Mouse (Mus musculus): ENCODE data around the gene Nphs2. TPM values are rescaled to one million over a fixed set of nuclear protein-coding genes. Genes with fewer than 3 reads are reported as not detected.
A peak's percentile ranks its signal among the peaks of the same experiment; 100 is the strongest.
"Not testable (repeated sequence)": the region's sequence is repeated elsewhere in the genome, so short reads cannot be mapped to it uniquely, and the experiment has no call there.

The Nphs2 gene
- polyA plus RNA-seq, 1 experiment from 2014 or later: 0.15 TPM

DNA sequence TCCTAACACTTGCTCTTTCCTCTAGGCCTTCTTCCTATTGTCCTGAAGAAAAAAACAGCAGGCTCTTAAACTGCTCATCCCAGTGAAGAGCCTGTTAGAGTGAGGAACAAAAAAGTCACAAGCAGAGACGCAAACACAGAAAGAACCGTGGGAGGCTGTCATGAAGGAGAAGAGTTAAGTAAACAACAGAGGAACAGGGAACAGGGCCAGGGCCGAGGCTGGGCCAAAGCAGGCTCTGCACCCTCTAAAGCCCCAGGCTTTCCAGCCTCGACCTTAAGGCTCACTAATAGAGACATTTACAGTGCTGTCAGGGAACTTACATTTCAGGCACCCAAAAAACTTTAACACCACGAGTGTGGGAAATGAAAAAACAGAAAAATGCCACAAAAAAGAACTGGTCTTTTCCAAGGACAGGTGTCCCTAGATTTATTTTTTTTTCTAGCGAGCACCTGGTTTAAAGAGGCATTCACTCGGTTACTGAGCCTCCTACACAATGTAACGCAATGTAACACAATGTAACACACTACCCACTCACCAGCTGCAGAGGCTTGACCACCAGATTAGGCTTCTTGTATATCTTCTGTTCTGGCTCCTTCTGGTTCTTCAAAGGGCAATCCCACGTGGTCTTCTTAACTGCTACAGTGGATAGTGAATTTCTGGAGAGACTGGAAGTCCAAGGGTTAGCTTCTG lies 25.5 kb upstream of the Nphs2 start:
- H3K4me2 ChIP-seq: no peak overlapping the region
- H3K9ac ChIP-seq (ENCODE audit: low read length): no peak overlapping the region
- no peak for ATAC-seq (ENCODE audit: low FRiP score)
- DNase-seq (ENCODE audit: low spot score, missing footprints): no peak
- 40% methylated on average over 9 of the region's 9 CpGs for WGBS
- no peaks in the 10 kb centered on the region for H3K27me3 ChIP-seq (ENCODE audit: control insufficient read depth, insufficient read depth, low read length)
- no peaks in the 10 kb centered on the region for H3K4me1 ChIP-seq (ENCODE audit: control insufficient read depth, insufficient read depth, low read length)
- H3K4me3 ChIP-seq (ENCODE audit: low read depth, low read length): no peak overlapping the region
- no peaks in the 10 kb centered on the region for H3K9me3 ChIP-seq (ENCODE audit: control insufficient read depth, low read length)
- no peak overlapping the region for H3K27ac ChIP-seq (ENCODE audit: low read depth, low read length)
- no peaks in the 10 kb centered on the region for H3K36me3 ChIP-seq (ENCODE audit: control insufficient read depth, insufficient read depth, low read length)

DNA sequence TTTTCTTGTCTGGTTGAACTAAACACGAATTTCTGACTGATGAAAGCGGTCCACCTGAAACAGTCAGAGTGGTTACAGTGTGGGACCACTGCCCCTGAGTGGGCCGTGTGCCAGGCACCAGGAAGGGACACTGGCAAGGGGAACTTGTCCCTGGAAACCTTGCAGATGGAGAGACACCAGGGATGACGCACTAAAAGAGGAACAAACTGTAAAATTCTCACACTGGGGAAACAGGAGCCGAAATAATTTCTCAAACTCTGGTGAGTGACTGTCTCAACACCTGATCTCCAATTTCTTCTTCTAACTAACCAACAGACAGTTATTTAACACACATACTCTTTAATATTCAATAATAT lies 25.0 kb upstream of the Nphs2 start:
- H3K9ac ChIP-seq (ENCODE audit: low read length): no peak overlapping the region
- 86% methylated on average over 5 of the region's 5 CpGs for WGBS
- H3K4me1 ChIP-seq (ENCODE audit: control insufficient read depth, insufficient read depth, low read length): no peaks in the 10 kb centered on the region
- no peak overlapping the region for H3K27ac ChIP-seq (ENCODE audit: low read depth, low read length)
- H3K4me2 ChIP-seq: no peak overlapping the region
- no peaks in the 10 kb centered on the region for H3K36me3 ChIP-seq (ENCODE audit: control insufficient read depth, insufficient read depth, low read length)
- DNase-seq (ENCODE audit: low spot score, missing footprints) (no peak), ATAC-seq (ENCODE audit: low FRiP score) (no peak)
- H3K4me3 ChIP-seq (ENCODE audit: low read depth, low read length): no peak overlapping the region
- H3K9me3 ChIP-seq (ENCODE audit: control insufficient read depth, low read length): no peaks in the 10 kb centered on the region
- no peaks in the 10 kb centered on the region for H3K27me3 ChIP-seq (ENCODE audit: control insufficient read depth, insufficient read depth, low read length)

DNA sequence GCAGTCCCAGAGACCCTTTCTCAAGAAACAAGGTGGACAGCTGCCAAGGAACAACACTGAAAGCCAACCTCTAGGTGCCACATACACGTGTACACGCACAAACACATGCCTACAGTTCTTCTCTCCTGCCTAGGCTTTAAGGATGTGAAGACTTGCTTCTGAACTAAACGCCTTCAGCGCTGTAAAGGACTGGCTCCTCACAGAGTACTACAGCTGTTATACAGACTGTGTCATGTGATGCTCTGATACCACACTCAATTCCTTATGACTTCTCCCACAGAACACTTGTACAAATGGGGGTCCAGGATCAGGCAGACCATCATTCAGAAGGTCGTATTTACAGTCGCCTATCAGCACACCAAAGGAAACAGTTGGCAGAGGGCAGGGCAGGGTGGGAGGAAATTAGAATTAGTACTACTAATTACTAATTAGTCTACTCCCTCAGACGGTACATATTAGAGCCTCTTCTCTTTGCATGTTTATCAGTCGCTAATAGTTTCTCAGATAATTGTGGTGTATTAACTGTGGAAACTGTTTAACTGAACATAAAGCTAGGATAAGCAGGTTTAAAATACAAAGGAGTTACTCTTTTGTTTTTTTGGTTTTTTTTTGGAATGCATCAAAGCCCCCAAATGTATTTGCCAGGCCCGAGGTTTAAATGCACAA lies 21.8 kb upstream of the Nphs2 start:
- no peaks in the 10 kb centered on the region for H3K36me3 ChIP-seq (ENCODE audit: control insufficient read depth, insufficient read depth, low read length)
- no peak for ATAC-seq (ENCODE audit: low FRiP score)

DNA sequence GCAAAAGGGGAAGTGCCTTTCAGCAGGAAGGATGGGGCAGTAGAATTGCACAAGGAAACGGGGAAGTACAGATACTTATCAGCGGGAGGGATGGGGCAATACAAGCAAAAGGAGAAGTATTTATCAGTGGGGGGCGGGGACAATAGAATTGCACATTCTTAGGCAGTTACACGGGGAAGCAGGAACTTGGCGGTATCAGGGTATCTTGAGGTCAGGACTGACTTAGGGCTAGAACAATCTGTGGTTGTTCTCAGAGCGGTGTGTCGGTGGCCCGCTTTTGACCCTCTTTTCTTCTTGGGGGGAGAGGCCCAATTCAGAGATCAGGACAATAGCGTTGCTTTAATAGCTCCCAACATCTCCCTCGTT lies 21.3 kb upstream of the Nphs2 start:
- H3K27me3 ChIP-seq (ENCODE audit: control insufficient read depth, insufficient read depth, low read length); ATAC-seq (ENCODE audit: low FRiP score); H3K27ac ChIP-seq (ENCODE audit: low read depth, low read length); DNase-seq (ENCODE audit: low spot score, missing footprints); H3K4me1 ChIP-seq (ENCODE audit: control insufficient read depth, insufficient read depth, low read length); H3K36me3 ChIP-seq (ENCODE audit: control insufficient read depth, insufficient read depth, low read length); H3K4me3 ChIP-seq (ENCODE audit: low read depth, low read length); H3K4me2 ChIP-seq; H3K9me3 ChIP-seq (ENCODE audit: control insufficient read depth, low read length); H3K9ac ChIP-seq (ENCODE audit: low read length): not testable (repeated sequence)
- 79% methylated on average over 9 of the region's 10 CpGs for WGBS

More for the DNA sequence above, 21.8 kb upstream of the Nphs2 start:
- Histone ChIP-seq H3K4me3 (ENCODE audit: low read depth, low read length) (no peak overlapping the region), H3K4me1 (ENCODE audit: control insufficient read depth, insufficient read depth, low read length) (no peaks in the 10 kb centered on the region), H3K27me3 (ENCODE audit: control insufficient read depth, insufficient read depth, low read length) (no peaks in the 10 kb centered on the region), H3K9me3 (ENCODE audit: control insufficient read depth, low read length) (no peaks in the 10 kb centered on the region), H3K27ac (ENCODE audit: low read depth, low read length) (no peak overlapping the region), H3K9ac (ENCODE audit: low read length) (no peak overlapping the region), H3K4me2 (no peak overlapping the region)
- no peak for DNase-seq (ENCODE audit: low spot score, missing footprints)
- 90% methylated on average over 9 of the region's 9 CpGs for whole genome bisulfite sequencing

DNA sequence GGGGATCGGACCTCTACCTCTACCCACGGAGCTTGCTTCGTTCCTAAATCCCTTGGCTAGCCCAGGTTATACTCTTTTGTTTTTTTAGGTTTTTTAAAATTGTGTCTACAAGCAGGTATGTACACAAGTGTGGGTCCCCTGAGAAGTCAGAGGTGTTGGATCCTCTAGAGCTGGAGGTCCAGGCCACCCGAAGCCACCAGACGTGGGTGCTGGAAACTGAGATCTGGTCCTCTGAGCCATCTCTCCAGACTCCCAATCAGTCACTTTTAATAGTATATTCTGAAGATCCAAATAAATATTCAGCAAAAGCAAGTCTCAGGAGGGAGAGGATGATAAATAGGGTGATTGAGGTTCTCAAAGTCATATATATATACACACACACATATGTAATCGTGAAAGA lies 20.5 kb upstream of the Nphs2 start:
- no peaks in the 10 kb centered on the region for H3K4me1 ChIP-seq (ENCODE audit: control insufficient read depth, insufficient read depth, low read length)
- no peak overlapping the region for H3K27ac ChIP-seq (ENCODE audit: low read depth, low read length)
- H3K4me3 ChIP-seq (ENCODE audit: low read depth, low read length): no peak overlapping the region
- ATAC-seq (ENCODE audit: low FRiP score): no peak
- H3K9me3 ChIP-seq (ENCODE audit: control insufficient read depth, low read length): no peaks in the 10 kb centered on the region
- no peak overlapping the region for H3K9ac ChIP-seq (ENCODE audit: low read length)
- no peaks in the 10 kb centered on the region for H3K27me3 ChIP-seq (ENCODE audit: control insufficient read depth, insufficient read depth, low read length)
- no peaks in the 10 kb centered on the region for H3K36me3 ChIP-seq (ENCODE audit: control insufficient read depth, insufficient read depth, low read length)
- 96% methylated on average over 6 of the region's 6 CpGs for WGBS
- peak; percentile 62 for DNase-seq (ENCODE audit: low spot score, missing footprints)
- no peak overlapping the region for H3K4me2 ChIP-seq

DNA sequence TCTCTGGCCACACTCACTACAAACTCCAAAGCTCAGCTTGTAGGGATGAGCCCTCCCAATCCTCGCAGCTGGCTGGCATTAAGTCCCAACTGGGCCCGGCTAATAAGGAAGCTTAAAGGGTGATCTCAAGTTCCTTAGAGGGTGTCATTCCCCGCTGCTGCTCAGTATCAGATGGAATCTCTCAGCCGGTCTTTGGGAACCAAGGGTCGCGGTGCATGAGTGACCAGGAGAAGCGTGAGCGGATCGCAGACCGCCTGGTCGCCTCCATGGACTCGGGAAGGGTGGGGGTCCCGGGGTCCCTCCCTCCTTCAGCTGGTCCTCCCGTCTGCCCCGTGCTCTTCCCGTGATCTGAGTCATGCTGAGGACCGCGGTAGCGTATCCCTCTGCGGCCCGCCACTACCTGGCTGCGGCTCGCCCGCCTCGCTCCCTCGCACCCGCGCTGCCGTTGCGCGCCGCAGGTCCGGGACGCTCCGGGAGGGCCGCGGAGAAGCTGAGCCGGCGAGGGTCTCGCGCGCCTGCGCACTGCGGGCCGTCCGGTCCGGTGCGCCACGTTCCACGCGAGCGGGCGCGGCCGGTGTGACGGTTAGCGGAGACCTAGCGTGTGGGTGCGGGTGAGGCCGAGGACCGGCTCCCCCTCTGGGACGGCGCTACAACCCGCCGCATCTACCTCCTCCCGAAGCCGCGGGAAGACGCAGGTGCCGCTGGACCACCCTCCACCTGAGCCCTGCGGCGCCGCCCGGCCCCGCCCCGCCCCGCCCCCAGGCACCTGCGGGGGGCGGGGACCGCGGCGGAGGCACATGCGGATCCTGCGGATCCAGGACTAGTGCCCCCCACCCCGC lies 7.4 kb upstream of the Nphs2 start, which contains the start of gene Tdrd5:
Tdrd5 (minus strand) TSS at position 754 of the 839 bp plus-strand sequence.
- H3K9me3 ChIP-seq (ENCODE audit: control insufficient read depth, low read length): no peaks in the 10 kb centered on the region
- peak within 1 kb of the TSS; percentile 53 for H3K9ac ChIP-seq (ENCODE audit: low read length)
- H3K27ac ChIP-seq (ENCODE audit: low read depth, low read length): no peak within 1 kb of the TSS
- H3K36me3 ChIP-seq (ENCODE audit: control insufficient read depth, insufficient read depth, low read length): no peaks in the 10 kb centered on the region
- peak within 1 kb of the TSS; percentile 69 for H3K4me3 ChIP-seq (ENCODE audit: low read depth, low read length)
- peak; percentile 84 for ATAC-seq (ENCODE audit: low FRiP score)
- under 1% methylated on average over 76 of the region's 85 CpGs for WGBS
- peak; percentile 95 for DNase-seq (ENCODE audit: low spot score, missing footprints)
- peaks cover 37% of the 10 kb centered on the region for H3K27me3 ChIP-seq (ENCODE audit: control insufficient read depth, insufficient read depth, low read length)
- peak within 1 kb of the TSS; percentile 99 for H3K4me2 ChIP-seq
- no peaks in the 10 kb centered on the region for H3K4me1 ChIP-seq (ENCODE audit: control insufficient read depth, insufficient read depth, low read length)

DNA sequence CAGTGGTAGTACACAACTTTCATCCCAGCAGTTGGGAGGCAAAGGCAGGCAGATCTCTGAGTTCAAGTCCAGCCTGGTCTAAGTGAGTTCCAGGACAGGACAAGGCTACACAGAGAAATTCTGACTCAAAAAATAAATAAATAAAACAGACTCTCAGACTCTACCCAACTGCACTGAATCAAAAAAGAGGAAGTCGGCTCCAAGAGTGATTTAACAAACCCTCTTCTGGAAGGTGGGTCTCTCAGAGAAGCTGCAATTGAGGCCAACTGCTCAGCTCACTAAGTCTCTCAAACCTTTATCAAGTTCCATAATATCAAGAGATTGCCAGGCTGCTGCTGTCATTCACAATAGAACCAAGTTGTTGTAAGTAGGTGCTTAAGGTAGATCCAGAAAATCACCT lies 1.9 kb upstream of the Nphs2 start:
- Histone ChIP-seq H3K4me2 (no peak overlapping the region), H3K4me3 (ENCODE audit: low read depth, low read length) (no peak overlapping the region), H3K9ac (ENCODE audit: low read length) (no peak overlapping the region), H3K36me3 (ENCODE audit: control insufficient read depth, insufficient read depth, low read length) (no peaks in the 10 kb centered on the region), H3K9me3 (ENCODE audit: control insufficient read depth, low read length) (no peaks in the 10 kb centered on the region), H3K27ac (ENCODE audit: low read depth, low read length) (no peak overlapping the region), H3K4me1 (ENCODE audit: control insufficient read depth, insufficient read depth, low read length) (peaks cover 6% of the 10 kb centered on the region), H3K27me3 (ENCODE audit: control insufficient read depth, insufficient read depth, low read length) (peaks cover 37% of the 10 kb centered on the region)
- ATAC-seq (ENCODE audit: low FRiP score): no peak
- no peak for DNase-seq (ENCODE audit: low spot score, missing footprints)
- WGBS: 88% methylated on average over 1 of the region's 1 CpGs

DNA sequence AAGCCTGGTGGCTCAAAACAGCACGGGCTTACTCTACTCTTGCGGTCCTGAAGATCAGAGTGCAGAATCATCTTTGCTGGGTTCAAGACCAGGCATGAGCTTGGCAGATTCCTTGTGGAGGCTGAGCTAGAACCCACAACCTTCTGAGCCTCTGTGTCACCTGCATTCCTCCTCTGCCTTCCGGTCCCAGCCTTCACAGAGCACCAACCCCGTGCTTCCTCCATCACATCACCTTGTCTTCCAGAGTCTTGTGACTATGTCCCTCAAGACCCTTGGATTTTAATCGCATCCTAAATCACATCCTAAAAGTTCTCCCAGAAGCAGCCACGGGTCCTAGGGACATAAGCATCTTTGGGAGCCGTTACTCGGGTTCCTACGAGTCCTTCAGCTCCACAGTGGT lies 12.6 kb downstream of the Nphs2 start:
- no peak overlapping the region for H3K4me3 ChIP-seq (ENCODE audit: low read depth, low read length)
- ATAC-seq (ENCODE audit: low FRiP score) (no peak), DNase-seq (ENCODE audit: low spot score, missing footprints) (peak; percentile 81)
- no peaks in the 10 kb centered on the region for H3K9me3 ChIP-seq (ENCODE audit: control insufficient read depth, low read length)
- 89% methylated on average over 9 of the region's 9 CpGs for WGBS
- H3K27me3 ChIP-seq (ENCODE audit: control insufficient read depth, insufficient read depth, low read length): no peaks in the 10 kb centered on the region
- H3K4me1 ChIP-seq (ENCODE audit: control insufficient read depth, insufficient read depth, low read length): no peaks in the 10 kb centered on the region
- no peaks in the 10 kb centered on the region for H3K36me3 ChIP-seq (ENCODE audit: control insufficient read depth, insufficient read depth, low read length)
- no peak overlapping the region for H3K4me2 ChIP-seq
- no peak overlapping the region for H3K9ac ChIP-seq (ENCODE audit: low read length)
- H3K27ac ChIP-seq (ENCODE audit: low read depth, low read length): no peak overlapping the region

DNA sequence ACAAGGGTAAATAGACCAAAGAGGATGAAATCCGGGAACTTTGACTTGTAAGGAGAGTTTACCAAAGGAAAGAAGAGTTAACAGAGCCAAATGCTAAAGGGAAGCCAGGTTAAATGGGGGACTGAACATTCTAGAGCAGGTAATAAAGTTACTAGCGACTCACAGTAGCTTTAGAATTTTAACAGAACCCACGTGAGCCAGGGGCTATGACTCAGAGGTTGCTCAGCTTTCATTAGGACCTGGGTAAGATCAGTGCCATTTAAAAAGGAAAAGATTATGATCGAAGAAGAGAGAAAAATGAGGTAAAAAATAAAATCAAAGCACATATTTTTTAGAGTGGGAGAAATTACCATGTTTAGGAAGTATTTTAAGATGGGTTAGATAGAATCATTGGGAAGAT lies 30.3 kb downstream of the Nphs2 start:
- no peak for DNase-seq (ENCODE audit: low spot score, missing footprints)
- Histone ChIP-seq H3K4me1 (ENCODE audit: control insufficient read depth, insufficient read depth, low read length) (no peaks in the 10 kb centered on the region), H3K27ac (ENCODE audit: low read depth, low read length) (no peak overlapping the region), H3K4me2 (no peak overlapping the region), H3K36me3 (ENCODE audit: control insufficient read depth, insufficient read depth, low read length) (no peaks in the 10 kb centered on the region), H3K4me3 (ENCODE audit: low read depth, low read length) (no peak overlapping the region), H3K9ac (ENCODE audit: low read length) (no peak overlapping the region), H3K9me3 (ENCODE audit: control insufficient read depth, low read length) (no peaks in the 10 kb centered on the region), H3K27me3 (ENCODE audit: control insufficient read depth, insufficient read depth, low read length) (no peaks in the 10 kb centered on the region)
- 77% methylated on average over 4 of the region's 4 CpGs for WGBS
- no peak for ATAC-seq (ENCODE audit: low FRiP score)

Data from midbrain, embryonic 11.5 days (tissue).